Mouse (Mus musculus) lung, postnatal 0 days (tissue): ENCODE results near the gene Ch25h.

ENCODE experiments used
- CTCF ChIP-seq: IDR thresholded peaks from 2 replicates; pipeline ENCODE4 v1.5.1; 2016; ENCODE audit warnings: antibody characterized with exemption, mild to moderate bottlenecking
- EP300 ChIP-seq: IDR thresholded peaks from 2 replicates; pipeline ENCODE4 v1.6.1; 2016; ENCODE audit warnings: antibody characterized with exemption, mild to moderate bottlenecking, control low read depth

- TF ChIP-seq CTCF (no peak), EP300 (no peak)
These were observed 555 bp downstream of the Ch25h start for GRCm38 (mm10) chr19:34474228-34474990.
